Mouse (Mus musculus) hindbrain, embryonic 13.5 days (tissue): Measurements from ENCODE around the gene Cdyl. TPM values are rescaled to one million over a fixed set of nuclear protein-coding genes. Genes with fewer than 3 reads are reported as not detected.

ENCODE experiments used
- ATAC-seq: fragments of 200-750 bp; cut with Nextera tagmentation; 2 replicates; pipeline ENCODE4 v1.8.0; 2017; ENCODE audit warnings: moderate TSS enrichment; ENCODE audit not compliant: low FRiP score
- H3K27ac ChIP-seq: fragments of 300-500 bp; sonication (generic); 2 replicates; pipeline ENCODE4 v1.5.1; 2015; ENCODE audit warnings: inconsistent platforms, mild to moderate bottlenecking, moderate library complexity
- H3K27me3 ChIP-seq: fragments of 300-500 bp; sonication (generic); 2 replicates; pipeline ENCODE4 v1.6.1; 2015; ENCODE audit warnings: mild to moderate bottlenecking, inconsistent platforms
- H3K36me3 ChIP-seq: fragments of 300-500 bp; sonication (generic); 2 replicates; pipeline ENCODE4 v1.6.1; 2015; ENCODE audit warnings: mild to moderate bottlenecking, inconsistent platforms
- H3K4me1 ChIP-seq: fragments of 300-500 bp; sonication (generic); replicated peaks from 2 replicates; pipeline ENCODE4 v1.6.1; 2015; ENCODE audit warnings: inconsistent platforms
- H3K4me2 ChIP-seq: fragments of 300-500 bp; sonication (generic); 2 replicates; pipeline ENCODE4 v1.6.1; 2015; ENCODE audit warnings: inconsistent platforms, mild to moderate bottlenecking, moderate library complexity
- H3K4me3 ChIP-seq: fragments of 300-500 bp; sonication (generic); 2 replicates; pipeline ENCODE4 v1.5.1; 2015; ENCODE audit warnings: mild to moderate bottlenecking, inconsistent platforms
- H3K9ac ChIP-seq: fragments of 300-500 bp; sonication (generic); 2 replicates; pipeline ENCODE4 v1.6.1; 2015; ENCODE audit warnings: mild to moderate bottlenecking, inconsistent platforms
- H3K9me3 ChIP-seq: fragments of 300-500 bp; sonication (generic); 2 replicates; pipeline ENCODE4 v1.6.1; 2016; ENCODE audit warnings: inconsistent platforms
- WGBS: fragments of 180-500 bp; shearing (Covaris S2); methylation state at CpG from one replicate; pipeline ENCODE4 v1.1.7; 2015; 5-methylcytosine and 5-hydroxymethylcytosine counted together
- polyA plus RNA-seq: library from polyadenylated mRNA; unstranded; fragments of >200 nt; fragmentation: Nextera tagmentation; extraction: Ambion mirVana; gene quantifications from 2 replicates; pipeline ENCODE4 v1.2.1, GENCODE M21; 2015

Cdyl gene
- polyA plus RNA-seq, 1 experiment from 2014 or later: 5.8 TPM

DNA sequence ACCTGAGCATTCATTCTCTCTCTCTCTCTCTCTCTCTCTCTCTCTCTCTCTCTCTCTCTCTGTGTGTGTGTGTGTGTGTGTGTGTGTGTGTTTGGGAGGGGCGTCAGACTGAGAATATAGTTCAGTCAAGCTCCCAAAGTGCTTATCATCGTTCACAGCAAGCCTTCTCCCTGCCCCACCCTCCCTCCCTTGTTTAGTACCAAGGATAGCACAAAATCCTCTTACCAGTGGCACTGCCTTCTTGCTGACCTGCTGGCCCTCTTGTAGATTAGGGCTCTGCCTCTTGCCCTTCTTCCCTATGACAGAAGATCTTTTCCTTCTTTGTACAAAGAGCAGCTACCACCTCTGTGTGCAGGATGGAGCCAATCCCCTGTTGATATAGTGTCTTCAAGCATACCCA lies 136.3 kb downstream of the Cdyl start:
- ATAC-seq: no peak
- H3K27me3 ChIP-seq: no peaks in the 10 kb centered on the region
- no peak overlapping the region for H3K4me2 ChIP-seq
- H3K4me1 ChIP-seq: peaks cover 16% of the 10 kb centered on the region; the same call in 1 of the 2 replicates
- no peak overlapping the region for H3K27ac ChIP-seq
- H3K4me3 ChIP-seq: no peak overlapping the region
- 93% methylated on average over 2 of the region's 2 CpGs for WGBS
- H3K36me3 ChIP-seq: no peaks in the 10 kb centered on the region
- H3K9me3 ChIP-seq: no peaks in the 10 kb centered on the region
- H3K9ac ChIP-seq: no peak overlapping the region

DNA sequence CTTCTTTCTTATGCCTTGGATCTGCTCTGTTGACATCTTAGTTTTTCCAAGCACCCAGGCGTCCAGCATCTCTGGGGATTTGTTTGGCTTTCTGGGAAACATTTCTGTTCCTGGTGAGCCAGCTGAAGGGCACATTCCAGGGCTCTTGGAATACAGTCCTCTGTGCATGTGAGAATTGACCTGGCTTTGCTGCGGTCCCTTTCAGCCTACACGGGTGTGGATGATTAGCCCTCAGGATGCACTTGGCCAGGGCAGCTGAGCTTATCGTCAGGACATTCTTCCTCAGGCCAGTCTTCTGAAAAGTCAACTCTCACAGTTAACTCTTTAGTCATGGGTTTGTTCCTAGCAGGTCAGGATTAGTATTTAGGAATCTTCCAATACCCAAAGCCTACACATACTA lies 136.7 kb downstream of the Cdyl start:
- no peaks in the 10 kb centered on the region for H3K27me3 ChIP-seq
- ATAC-seq: no peak
- H3K4me3 ChIP-seq: no peak overlapping the region
- H3K4me1 ChIP-seq: peaks cover 15% of the 10 kb centered on the region; the same call in 1 of the 2 replicates
- H3K9me3 ChIP-seq: no peaks in the 10 kb centered on the region
- no peak overlapping the region for H3K4me2 ChIP-seq
- no peak overlapping the region for H3K27ac ChIP-seq
- no peak overlapping the region for H3K9ac ChIP-seq
- WGBS: 70% methylated on average over 4 of the region's 4 CpGs
- H3K36me3 ChIP-seq: no peaks in the 10 kb centered on the region

DNA sequence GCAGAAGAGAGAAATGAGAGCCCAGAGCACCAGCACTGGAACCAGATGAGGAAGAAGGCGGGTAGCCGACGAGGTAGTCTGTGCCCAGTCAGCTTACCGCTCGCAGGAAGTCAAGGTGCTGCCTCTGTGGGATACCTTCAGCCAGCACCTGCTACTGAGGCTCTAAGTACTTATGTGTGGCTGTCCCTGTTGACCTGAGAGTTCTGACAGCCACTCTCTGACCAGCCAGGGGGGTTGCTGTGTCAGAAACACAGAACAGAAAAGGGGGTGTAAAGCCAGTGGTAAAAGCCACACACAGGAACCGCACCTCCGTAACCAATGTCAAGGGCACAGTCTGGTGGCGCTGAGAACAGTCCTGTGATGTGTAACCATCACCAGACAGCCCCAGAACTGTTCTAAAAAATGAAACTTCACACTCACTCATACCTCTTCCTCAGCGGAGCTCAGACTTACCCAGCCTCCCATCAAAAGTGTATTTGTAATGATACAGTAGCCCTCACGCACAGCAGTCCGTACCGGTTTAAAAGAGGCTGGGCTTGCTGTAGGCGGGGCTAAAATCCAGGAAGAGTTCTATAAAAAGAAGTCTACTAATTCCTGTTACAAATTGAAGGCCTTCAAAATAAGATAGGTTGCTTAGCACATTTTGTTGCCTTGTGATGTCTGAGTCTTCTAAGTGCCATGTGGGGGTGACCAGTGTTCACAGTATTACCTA lies 138.3 kb downstream of the Cdyl start:
- WGBS: 91% methylated on average over 13 of the region's 13 CpGs
- ATAC-seq: no peak

DNA sequence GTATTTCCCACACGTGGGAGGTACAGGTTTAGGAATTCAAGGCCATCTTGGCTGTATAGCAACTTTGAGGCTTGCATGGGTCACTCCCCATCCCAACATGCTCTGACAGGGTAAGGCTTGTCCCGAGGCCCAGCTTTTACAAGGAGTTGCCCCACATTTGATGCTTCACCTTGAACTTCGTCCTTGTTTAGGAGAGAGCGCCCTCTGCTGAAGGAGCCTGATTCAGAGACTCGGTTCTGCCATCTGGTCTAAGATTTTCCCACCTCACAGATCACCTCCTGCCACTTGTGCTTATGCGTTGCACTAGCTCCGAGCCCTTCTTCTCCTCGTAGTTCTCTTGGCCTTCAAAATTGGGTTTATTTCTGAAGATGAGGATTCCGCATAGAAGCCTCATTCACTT lies 139.0 kb downstream of the Cdyl start:
- Histone ChIP-seq H3K4me3 (no peak overlapping the region), H3K36me3 (no peaks in the 10 kb centered on the region), H3K9me3 (no peaks in the 10 kb centered on the region), H3K27me3 (no peaks in the 10 kb centered on the region), H3K9ac (no peak overlapping the region), H3K27ac (no peak overlapping the region), H3K4me2 (no peak overlapping the region), H3K4me1 (peaks cover 13% of the 10 kb centered on the region; the same call in 1 of the 2 replicates)
- 75% methylated on average over 9 of the region's 9 CpGs for WGBS
- ATAC-seq: peak; percentile 28; the same call in 1 of the 2 replicates

More for the DNA sequence above, 138.3 kb downstream of the Cdyl start:
- H3K9ac ChIP-seq: no peak overlapping the region
- H3K9me3 ChIP-seq: no peaks in the 10 kb centered on the region
- H3K4me3 ChIP-seq: no peak overlapping the region
- peaks cover 13% of the 10 kb centered on the region; the same call in 1 of the 2 replicates for H3K4me1 ChIP-seq
- H3K4me2 ChIP-seq: no peak overlapping the region
- H3K27me3 ChIP-seq: no peaks in the 10 kb centered on the region
- H3K36me3 ChIP-seq: no peaks in the 10 kb centered on the region
- H3K27ac ChIP-seq: no peak overlapping the region

GRCm38 (mm10) chr13:35800270-35800669 lies 140.6 kb downstream of the Cdyl start:
- Histone ChIP-seq H3K4me3 (no peak overlapping the region), H3K9ac (no peak overlapping the region), H3K9me3 (peaks cover 3% of the 10 kb centered on the region; the same call in 1 of the 2 replicates), H3K27ac (no peak overlapping the region), H3K4me1 (peaks cover 10% of the 10 kb centered on the region; the same call in 1 of the 2 replicates), H3K4me2 (no peak overlapping the region), H3K36me3 (no peaks in the 10 kb centered on the region), H3K27me3 (no peaks in the 10 kb centered on the region)
- no peak for ATAC-seq
- WGBS: 91% methylated on average over 7 of the region's 7 CpGs

- peaks cover 11% of the 10 kb centered on the region; the same call in 1 of the 2 replicates for H3K4me1 ChIP-seq
- H3K27ac ChIP-seq: no peak overlapping the region
- ATAC-seq: no peak
- no peak overlapping the region for H3K4me2 ChIP-seq
- 65% methylated on average over 3 of the region's 3 CpGs for WGBS
- no peaks in the 10 kb centered on the region for H3K27me3 ChIP-seq
- H3K36me3 ChIP-seq: no peaks in the 10 kb centered on the region
- no peak overlapping the region for H3K9ac ChIP-seq
- H3K9me3 ChIP-seq: peaks cover 3% of the 10 kb centered on the region; the same call in 1 of the 2 replicates
- H3K4me3 ChIP-seq: no peak overlapping the region
These were observed 146.1 kb downstream of the Cdyl start for GRCm38 (mm10) chr13:35805727-35806126.

DNA sequence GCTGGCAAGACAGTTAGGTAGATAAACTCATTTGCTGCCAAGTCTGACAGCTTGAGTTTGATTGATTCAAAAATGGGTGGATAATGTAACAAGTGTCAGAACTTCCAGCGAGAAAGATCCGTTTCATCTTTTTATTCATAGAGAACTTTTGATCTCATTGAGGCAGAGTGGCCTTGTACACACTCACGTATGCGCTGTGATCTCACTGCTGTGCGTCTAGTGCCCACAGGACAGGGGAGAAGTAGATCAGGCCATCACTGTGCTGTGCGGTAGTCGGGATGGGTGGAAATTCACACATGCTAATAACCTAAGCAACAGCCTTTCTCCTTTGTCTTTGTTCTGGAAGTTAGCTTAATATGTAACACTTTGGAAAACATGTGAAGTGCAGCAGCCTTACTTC lies 146.5 kb downstream of the Cdyl start:
- H3K4me1 ChIP-seq: peaks cover 11% of the 10 kb centered on the region; the same call in 1 of the 2 replicates
- H3K27me3 ChIP-seq: no peaks in the 10 kb centered on the region
- H3K36me3 ChIP-seq: no peaks in the 10 kb centered on the region
- WGBS: 88% methylated on average over 7 of the region's 7 CpGs
- H3K9ac ChIP-seq: no peak overlapping the region
- H3K4me3 ChIP-seq: no peak overlapping the region
- peaks cover 3% of the 10 kb centered on the region; the same call in 1 of the 2 replicates for H3K9me3 ChIP-seq
- 0 out of 2 replicates have a peak, but pooled peaks have one; percentile 43 for ATAC-seq
- no peak overlapping the region for H3K4me2 ChIP-seq
- no peak overlapping the region for H3K27ac ChIP-seq

GRCm38 (mm10) chr13:35807016-35807415 lies 147.4 kb downstream of the Cdyl start:
- 95% methylated on average over 7 of the region's 7 CpGs for WGBS
- H3K4me3 ChIP-seq: no peak overlapping the region
- peaks cover 3% of the 10 kb centered on the region; the same call in 1 of the 2 replicates for H3K9me3 ChIP-seq
- H3K27me3 ChIP-seq: no peaks in the 10 kb centered on the region
- ATAC-seq: no peak
- H3K36me3 ChIP-seq: no peaks in the 10 kb centered on the region
- H3K9ac ChIP-seq: no peak overlapping the region
- peaks cover 19% of the 10 kb centered on the region for H3K4me1 ChIP-seq
- no peak overlapping the region for H3K4me2 ChIP-seq
- no peak overlapping the region for H3K27ac ChIP-seq

DNA sequence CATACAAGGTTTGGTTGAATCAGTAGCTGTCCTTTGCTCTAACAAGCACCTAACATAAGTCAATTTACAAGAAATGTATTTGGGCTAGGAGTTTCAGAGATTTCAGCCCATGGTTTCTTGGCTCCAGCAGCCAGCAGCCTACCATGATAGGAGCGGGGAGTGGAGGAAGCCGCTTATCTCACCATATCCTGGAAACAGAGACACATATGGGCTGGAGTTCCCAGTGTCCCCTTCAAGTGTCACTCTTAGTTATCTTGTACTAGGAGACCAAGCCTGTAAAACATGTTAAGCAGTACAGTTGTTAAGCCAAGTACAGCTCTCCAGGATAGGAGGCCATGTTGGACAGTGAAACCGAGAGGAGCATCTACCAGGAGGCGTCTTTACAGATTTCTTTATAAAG lies 147.9 kb downstream of the Cdyl start:
- Histone ChIP-seq H3K4me3 (no peak overlapping the region), H3K9me3 (peaks cover 3% of the 10 kb centered on the region; the same call in 1 of the 2 replicates), H3K4me2 (no peak overlapping the region), H3K27ac (no peak overlapping the region), H3K36me3 (no peaks in the 10 kb centered on the region), H3K27me3 (no peaks in the 10 kb centered on the region), H3K9ac (no peak overlapping the region), H3K4me1 (peaks cover 24% of the 10 kb centered on the region)
- 93% methylated on average over 4 of the region's 4 CpGs for WGBS
- ATAC-seq: no peak

GRCm38 (mm10) chr13:35807940-35808339 lies 148.3 kb downstream of the Cdyl start:
- 87% methylated on average over 8 of the region's 8 CpGs for WGBS
- peaks cover 26% of the 10 kb centered on the region for H3K4me1 ChIP-seq
- no peaks in the 10 kb centered on the region for H3K36me3 ChIP-seq
- H3K4me3 ChIP-seq: no peak overlapping the region
- no peak for ATAC-seq
- H3K27me3 ChIP-seq: no peaks in the 10 kb centered on the region
- H3K9ac ChIP-seq: no peak overlapping the region
- no peak overlapping the region for H3K27ac ChIP-seq
- H3K9me3 ChIP-seq: peaks cover 3% of the 10 kb centered on the region; the same call in 1 of the 2 replicates
- no peak overlapping the region for H3K4me2 ChIP-seq

GRCm38 (mm10) chr13:35809252-35810159 lies 149.9 kb downstream of the Cdyl start:
- Histone ChIP-seq H3K9ac (no peak overlapping the region), H3K27me3 (no peaks in the 10 kb centered on the region), H3K27ac (no peak overlapping the region), H3K4me1 (peaks cover 26% of the 10 kb centered on the region), H3K9me3 (peaks cover 2% of the 10 kb centered on the region; the same call in 1 of the 2 replicates), H3K4me2 (no peak overlapping the region), H3K36me3 (no peaks in the 10 kb centered on the region), H3K4me3 (no peak overlapping the region)
- ATAC-seq: no peak
- 67% methylated on average over 5 of the region's 5 CpGs for WGBS

DNA sequence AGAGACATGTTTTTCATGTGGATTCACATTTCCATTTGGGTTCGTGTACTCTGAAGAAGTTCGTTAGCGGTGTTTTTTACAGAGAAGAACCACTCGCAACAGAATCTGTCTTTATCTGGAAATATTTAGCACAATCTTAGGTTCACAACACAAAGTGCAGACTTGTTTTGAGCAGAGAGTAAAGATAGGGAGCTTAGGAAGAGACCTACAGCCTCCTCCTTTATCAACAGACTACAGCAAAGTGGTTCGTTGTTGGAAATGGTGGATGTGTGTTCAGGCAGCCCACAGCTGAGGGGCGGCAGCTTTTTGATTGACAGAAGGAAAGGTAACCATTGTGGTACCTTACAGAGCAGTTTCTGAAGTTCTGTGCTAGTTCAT lies 150.5 kb downstream of the Cdyl start:
- WGBS: 65% methylated on average over 6 of the region's 6 CpGs
- no peak overlapping the region for H3K4me3 ChIP-seq
- no peak overlapping the region for H3K27ac ChIP-seq
- no peak overlapping the region for H3K9ac ChIP-seq
- no peak overlapping the region for H3K4me2 ChIP-seq
- no peaks in the 10 kb centered on the region for H3K9me3 ChIP-seq
- peaks cover 26% of the 10 kb centered on the region for H3K4me1 ChIP-seq
- ATAC-seq: no peak
- H3K27me3 ChIP-seq: no peaks in the 10 kb centered on the region
- H3K36me3 ChIP-seq: no peaks in the 10 kb centered on the region
